Mouse (Mus musculus) MEL (cell line): ENCODE data around the gene Tpcn1. TPM values are rescaled to one million over a fixed set of nuclear protein-coding genes. Genes with fewer than 3 reads are reported as not detected.

Source experiments
- DNase-seq: peaks from one replicate; pipeline ENCODE4 v3.0.0; 2011; ENCODE audit warnings: low read depth, low spot score
- H3K27ac ChIP-seq: 2 replicates; pipeline ENCODE4 v1.5.1; 2012; ENCODE audit warnings: low read depth, mild to moderate bottlenecking, control low read depth, low read length, moderate library complexity; ENCODE audit not compliant: control insufficient read depth
- H3K27me3 ChIP-seq, 2 experiments: fragments of 150-350 bp in 1 of 2; sonication (generic) in 1 of 2; 2 replicates each; pipeline ENCODE4 v1.6.1; 2012; ENCODE audit warnings: low read length in 2 of 2, mild to moderate bottlenecking in 2 of 2, improper control_type of control experiment in 1 of 2, moderate library complexity in 1 of 2; ENCODE audit not compliant: insufficient read depth in 2 of 2, control insufficient read depth in 1 of 2
- H3K36me3 ChIP-seq, 2 experiments: 2 replicates each; pipeline ENCODE4 v1.6.1; 2012 to 2014; ENCODE audit warnings: low read length in 2 of 2, improper control_type of control experiment in 1 of 2, inconsistent platforms in 1 of 2, mild to moderate bottlenecking in 1 of 2; ENCODE audit not compliant: insufficient read depth in 2 of 2, control insufficient read depth in 1 of 2
- H3K4me1 ChIP-seq, 2 experiments: fragments of 150-350 bp in 1 of 2; sonication (generic) in 1 of 2; 2 replicates each; pipeline ENCODE4 v1.6.1; 2012; ENCODE audit warnings: low read length in 2 of 2, improper control_type of control experiment in 1 of 2, mild to moderate bottlenecking in 1 of 2; ENCODE audit not compliant: insufficient read depth in 2 of 2, control insufficient read depth in 1 of 2
- H3K4me3 ChIP-seq, 2 experiments: fragments of 150-350 bp in 1 of 2; sonication (generic) in 1 of 2; 2 replicates each; pipeline ENCODE4 v1.5.1; 2012; ENCODE audit warnings: low read depth in 2 of 2, low read length in 2 of 2, mild to moderate bottlenecking in 2 of 2, moderate library complexity in 2 of 2, control low read depth in 1 of 2, improper control_type of control experiment in 1 of 2; ENCODE audit not compliant: control insufficient read depth in 1 of 2, insufficient read depth in 1 of 2
- H3K79me2 ChIP-seq: 2 replicates; pipeline ENCODE4 v1.6.1; 2012; ENCODE audit warnings: mild to moderate bottlenecking, low read length, moderate library complexity; ENCODE audit not compliant: control insufficient read depth, poor library complexity, insufficient read depth
- H3K9ac ChIP-seq: 2 replicates; pipeline ENCODE4 v1.6.1; 2012; ENCODE audit warnings: low read depth, mild to moderate bottlenecking, control low read depth, low read length, moderate library complexity; ENCODE audit not compliant: control insufficient read depth, poor library complexity, severe bottlenecking
- H3K9me3 ChIP-seq: fragments of 150-350 bp; sonication (generic); replicated peaks from 2 replicates; pipeline ENCODE4 v1.6.1; 2012; ENCODE audit warnings: mild to moderate bottlenecking, low read length, improper control_type of control experiment, moderate library complexity; ENCODE audit not compliant: insufficient read depth
- CTCF ChIP-seq, 3 experiments: IDR thresholded peaks in 2 of 3; conservative IDR thresholded peaks in 1 of 3; 2 replicates each; pipeline ENCODE4 v1.5.1; 2011 to 2012; ENCODE audit warnings: low read length in 3 of 3, low read depth in 2 of 3, mild to moderate bottlenecking in 2 of 3, improper control_type of control experiment in 1 of 3, inconsistent platforms in 1 of 3, mixed read lengths in 1 of 3, moderate library complexity in 1 of 3; ENCODE audit not compliant: control insufficient read depth in 1 of 3, insufficient read depth in 1 of 3, poor library complexity in 1 of 3, severe bottlenecking in 1 of 3
- ELF1 ChIP-seq: IDR thresholded peaks from 2 replicates; pipeline ENCODE4 v1.6.1; 2014; ENCODE audit warnings: low read depth, mild to moderate bottlenecking, inconsistent platforms, low read length, improper control_type of control experiment, moderate library complexity
- ETS1 ChIP-seq: IDR thresholded peaks from 2 replicates; pipeline ENCODE4 v1.6.1; 2012; ENCODE audit warnings: low read depth, mild to moderate bottlenecking, inconsistent platforms, low read length, improper control_type of control experiment, moderate library complexity
- HCFC1 ChIP-seq: IDR thresholded peaks from 2 replicates; pipeline ENCODE4 v1.6.1; 2012; ENCODE audit warnings: low read depth, mild to moderate bottlenecking, inconsistent platforms, low read length, improper control_type of control experiment, moderate library complexity
- MEF2A ChIP-seq: IDR thresholded peaks from 2 replicates; pipeline ENCODE4 v1.6.1; 2014; ENCODE audit warnings: low read depth, mild to moderate bottlenecking, inconsistent platforms, low read length, improper control_type of control experiment; ENCODE audit not compliant: poor library complexity, insufficient replicate concordance, severe bottlenecking; ENCODE audit errors: extremely low read depth
- MYB ChIP-seq: IDR thresholded peaks from 2 replicates; pipeline ENCODE4 v1.6.1; 2011; ENCODE audit warnings: mild to moderate bottlenecking, low read depth, low read length, improper control_type of control experiment
- POLR2AphosphoS5 ChIP-seq: IDR thresholded peaks from 2 replicates; pipeline ENCODE4 v1.6.1; 2012; ENCODE audit warnings: low read depth, borderline replicate concordance, mild to moderate bottlenecking, inconsistent platforms, low read length, moderate library complexity, mixed read lengths
- SMC3 ChIP-seq: IDR thresholded peaks from 2 replicates; pipeline ENCODE4 v1.6.1; 2011; ENCODE audit warnings: low read depth, low read length, improper control_type of control experiment
- TBP ChIP-seq: IDR thresholded peaks from 2 replicates; pipeline ENCODE4 v1.8.0; 2011; ENCODE audit warnings: low read depth, low read length, improper control_type of control experiment
- UBTF ChIP-seq: IDR thresholded peaks from 2 replicates; pipeline ENCODE4 v1.6.1; 2012; ENCODE audit warnings: low read depth, mild to moderate bottlenecking, inconsistent platforms, low read length, improper control_type of control experiment, moderate library complexity, borderline replicate concordance; ENCODE audit not compliant: insufficient read depth
- ZC3H11A ChIP-seq: IDR thresholded peaks from 2 replicates; pipeline ENCODE4 v1.6.1; 2012; ENCODE audit warnings: low read depth, mild to moderate bottlenecking, inconsistent platforms, low read length, improper control_type of control experiment
- polyA plus RNA-seq, 2 experiments: library from polyadenylated mRNA; stranded (reverse) in 1 of 2; unstranded in 1 of 2; fragments of >175 nt in 1 of 2; fragments of >200 nt in 1 of 2; gene quantifications; 2 replicates each; pipeline versions ENCODE4 v1.2.1 to v1.2.4; 2012; ENCODE audit warnings: low replicate concordance in 2 of 2, low read depth in 1 of 2; ENCODE audit not compliant: insufficient read length in 2 of 2, insufficient read depth in 1 of 2, missing spikeins in 1 of 2
- total RNA-seq: library from RNA; depleted of rRNA; stranded (reverse); fragments of 300-350 nt; gene quantifications from 2 replicates; pipeline ENCODE4 v1.2.3, GENCODE M21; 2012

Tpcn1 gene
- total and polyA plus RNA-seq, 3 experiments = 11.3 to 43.2 TPM; not detected in 1

GRCm38 (mm10) chr5:120507311-120507710 lies 81.2 kb downstream of the Tpcn1 start:
- Histone ChIP-seq H3K27me3 (no peaks in the 10 kb centered on the region), H3K4me1 (peaks cover 0 to 13% of the 10 kb centered on the region in 2 experiments), H3K4me3 (no peak overlapping the region), H3K36me3 (peaks cover 0 to 5% of the 10 kb centered on the region in 2 experiments; a peak in 2 of 4 replicates), H3K27ac (no peak overlapping the region), H3K79me2 (peaks cover 10% of the 10 kb centered on the region), H3K9ac (no peak overlapping the region), H3K9me3 (no peaks in the 10 kb centered on the region)
- no peak for DNase-seq
- TF ChIP-seq SMC3 = no peak
- no peak for TF ChIP-seq MYB
- TF ChIP-seq POLR2AphosphoS5 = no peak
- TF ChIP-seq ETS1 = no peak
- no peak for TF ChIP-seq HCFC1
- no peak for TF ChIP-seq UBTF
- no peak for TF ChIP-seq ZC3H11A

GRCm38 (mm10) chr5:120506490-120506889 lies 82.0 kb downstream of the Tpcn1 start:
- H3K27ac ChIP-seq = no peak overlapping the region
- no peaks in the 10 kb centered on the region for H3K27me3 ChIP-seq
- H3K36me3 ChIP-seq = peaks cover 0 to 4% of the 10 kb centered on the region in 2 experiments; a peak in 1 of 4 replicates
- H3K4me3 ChIP-seq = no peak overlapping the region
- H3K4me1 ChIP-seq = peaks cover 0 to 10% of the 10 kb centered on the region in 2 experiments
- peaks cover 13% of the 10 kb centered on the region for H3K79me2 ChIP-seq
- H3K9me3 ChIP-seq = no peaks in the 10 kb centered on the region
- DNase-seq = no peak
- H3K9ac ChIP-seq = no peak overlapping the region
- TF ChIP-seq ETS1 = no peak
- no peak for TF ChIP-seq CTCF (IDR thresholded peaks at IDR 0.05 in 2 of 3, conservative IDR thresholded peaks at IDR 0.05 in 1 of 3; ENCODE audit: control insufficient read depth in 1 of 3, insufficient read depth in 1 of 3, low read depth in 2 of 3, low read length in 3 of 3, poor library complexity in 1 of 3, severe bottlenecking in 1 of 3)
- no peak for TF ChIP-seq ELF1

GRCm38 (mm10) chr5:120505781-120506180 lies 82.7 kb downstream of the Tpcn1 start:
- Histone ChIP-seq H3K27ac (no peak overlapping the region), H3K4me1 (peaks cover 0 to 10% of the 10 kb centered on the region in 2 experiments), H3K79me2 (peaks cover 13% of the 10 kb centered on the region), H3K27me3 (no peaks in the 10 kb centered on the region), H3K9me3 (no peaks in the 10 kb centered on the region), H3K9ac (peak overlapping the region; percentile 63), H3K36me3 (peaks cover 0 to 4% of the 10 kb centered on the region in 2 experiments; a peak in 1 of 4 replicates), H3K4me3 (peak overlapping the region; percentile 60 to 75)
- TF ChIP-seq MEF2A = no peak
- TF ChIP-seq TBP = 0 out of 2 replicates have a peak, but pooled peaks have one; percentile 5
- DNase-seq = no peak
